Mouse (Mus musculus) right cerebral cortex, postnatal 36 days (tissue): ENCODE measurements at regions not wholly inside any gene's neighbourhood (a gene's known extent, or its start where the extent isn't known, plus 50 kb on each side); places are given as distances from the start of the nearest gene placed in this dataset.

ENCODE experiments used
- DNase-seq, 2 experiments: peaks; one replicate each; pipeline ENCODE4 v3.0.0; 2022; ENCODE audit warnings: low spot score in 2 of 2, mixed read lengths in 1 of 2

DNA sequence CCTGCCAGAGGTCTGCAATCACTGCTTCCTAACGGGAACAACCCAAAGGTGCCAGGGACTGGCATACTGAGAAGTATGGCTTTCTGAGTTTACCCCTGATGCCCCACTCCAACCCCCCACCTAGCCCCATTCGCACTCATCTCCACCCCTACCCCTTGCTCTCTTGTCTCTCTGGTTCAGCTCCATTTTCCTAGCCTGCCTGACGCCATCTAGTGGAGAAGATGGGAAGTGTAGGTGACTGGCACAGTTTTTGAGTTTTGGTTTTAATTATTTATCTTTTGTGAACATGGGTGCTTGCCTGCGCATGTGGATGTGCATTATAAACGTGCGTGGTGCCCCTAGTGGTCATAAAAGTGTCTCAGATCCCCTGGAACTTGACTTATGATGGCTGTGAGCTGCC lies 352.3 kb upstream of the Hs6st1 start:
- DNase-seq: no peak

DNA sequence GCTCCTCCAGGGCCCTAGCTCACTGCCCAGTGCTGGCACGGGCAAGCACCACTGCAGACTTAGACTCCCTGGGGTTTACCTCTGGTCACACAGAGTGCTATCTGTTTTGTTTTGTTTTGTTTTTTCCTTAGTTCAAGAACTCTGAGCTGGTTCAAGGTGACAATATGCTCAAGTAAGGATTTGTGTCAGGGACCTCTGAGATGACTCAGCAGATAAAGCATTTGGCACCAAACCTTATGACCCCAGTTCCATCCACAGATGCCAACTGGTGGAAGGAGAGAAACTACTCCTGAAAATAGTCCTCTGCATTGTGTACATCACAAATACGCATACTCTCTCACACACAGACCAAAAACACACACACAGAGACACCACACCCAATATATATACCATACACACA lies 351.0 kb upstream of the Hs6st1 start:
- DNase-seq: no peak

DNA sequence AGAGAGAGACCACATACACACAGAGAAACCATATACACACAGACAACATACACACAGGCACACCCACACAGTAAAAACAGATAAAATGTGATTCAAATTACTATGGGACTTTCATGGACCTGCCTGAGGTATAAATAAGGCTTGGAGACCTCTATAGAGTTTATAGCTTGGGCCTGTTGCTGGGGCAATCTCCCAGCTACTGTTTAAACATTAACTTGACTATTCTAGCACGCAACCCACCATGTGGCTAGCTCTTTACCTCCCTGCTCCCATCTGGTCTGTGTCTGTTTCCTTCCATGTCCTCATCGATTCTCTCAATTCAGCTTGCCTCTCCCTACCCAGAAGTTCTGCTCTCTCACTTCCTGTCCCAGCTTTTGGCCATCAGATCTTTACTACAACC lies 350.5 kb upstream of the Hs6st1 start:
- no peak for DNase-seq

DNA sequence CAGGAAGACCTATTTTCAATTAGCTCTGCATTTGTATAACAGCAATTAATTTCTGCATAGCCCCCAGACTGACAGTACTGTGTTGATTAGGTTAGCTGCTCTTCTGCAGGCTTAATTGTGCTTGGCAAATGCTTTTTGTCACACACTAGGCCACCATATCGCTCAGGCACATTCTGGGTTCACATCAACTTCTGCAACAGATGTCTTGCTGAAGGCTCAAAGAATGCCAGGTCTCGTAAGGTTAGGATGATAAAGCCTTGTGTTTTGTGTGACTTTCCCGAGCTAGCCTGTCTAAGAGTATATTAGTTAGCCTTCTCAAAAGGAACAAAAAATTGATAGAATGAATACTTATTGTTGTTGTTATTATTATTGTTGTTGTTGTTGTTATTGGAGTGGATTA lies 348.1 kb upstream of the Hs6st1 start:
- DNase-seq: no peak

DNA sequence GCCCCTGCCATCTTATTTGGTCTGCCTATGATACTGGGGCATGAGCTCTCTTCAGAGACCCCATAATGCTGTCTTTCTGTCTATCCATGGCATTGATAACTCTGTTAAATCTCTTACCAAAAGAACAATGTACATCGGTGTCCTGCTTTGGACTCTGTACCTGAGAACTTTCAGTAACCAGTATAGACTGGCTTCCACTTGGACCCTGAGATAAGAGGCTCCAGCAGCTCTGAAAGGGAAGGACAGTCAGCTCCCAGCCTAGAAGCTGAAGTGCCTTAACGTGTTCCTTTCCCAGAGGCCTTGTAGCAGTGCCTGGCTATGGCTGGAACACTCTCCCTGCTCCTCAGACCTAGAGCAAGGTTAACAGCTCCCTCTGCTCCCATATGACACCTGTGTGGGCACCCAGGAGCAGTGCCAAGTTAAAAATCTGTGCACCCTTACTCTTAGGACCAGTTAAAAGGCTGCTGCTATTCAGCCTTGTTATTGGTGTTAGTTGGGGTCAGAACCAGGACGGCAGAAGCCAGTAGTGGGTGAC lies 343.8 kb upstream of the Hs6st1 start:
- no peak for DNase-seq

DNA sequence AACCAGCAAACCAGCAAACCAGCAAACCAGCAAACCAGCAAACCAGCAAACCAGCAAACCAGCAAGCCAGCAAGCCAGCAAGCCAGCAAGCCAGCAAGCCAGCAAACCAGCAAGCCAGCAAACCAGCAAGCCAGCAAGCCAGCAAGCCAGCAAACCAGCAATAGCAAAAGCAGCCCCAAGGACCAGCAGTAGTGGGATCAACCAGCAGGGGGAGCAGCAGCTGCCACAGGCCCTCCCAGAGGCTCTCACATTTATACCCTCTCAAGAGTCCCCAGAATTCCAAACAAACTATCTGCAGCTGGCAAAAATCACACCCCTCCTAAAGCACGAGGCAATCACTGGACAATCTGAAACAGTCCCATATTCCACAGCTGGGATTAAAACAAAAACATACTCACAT lies 341.6 kb upstream of the Hs6st1 start:
- DNase-seq: peak; percentile 25 to 57

DNA sequence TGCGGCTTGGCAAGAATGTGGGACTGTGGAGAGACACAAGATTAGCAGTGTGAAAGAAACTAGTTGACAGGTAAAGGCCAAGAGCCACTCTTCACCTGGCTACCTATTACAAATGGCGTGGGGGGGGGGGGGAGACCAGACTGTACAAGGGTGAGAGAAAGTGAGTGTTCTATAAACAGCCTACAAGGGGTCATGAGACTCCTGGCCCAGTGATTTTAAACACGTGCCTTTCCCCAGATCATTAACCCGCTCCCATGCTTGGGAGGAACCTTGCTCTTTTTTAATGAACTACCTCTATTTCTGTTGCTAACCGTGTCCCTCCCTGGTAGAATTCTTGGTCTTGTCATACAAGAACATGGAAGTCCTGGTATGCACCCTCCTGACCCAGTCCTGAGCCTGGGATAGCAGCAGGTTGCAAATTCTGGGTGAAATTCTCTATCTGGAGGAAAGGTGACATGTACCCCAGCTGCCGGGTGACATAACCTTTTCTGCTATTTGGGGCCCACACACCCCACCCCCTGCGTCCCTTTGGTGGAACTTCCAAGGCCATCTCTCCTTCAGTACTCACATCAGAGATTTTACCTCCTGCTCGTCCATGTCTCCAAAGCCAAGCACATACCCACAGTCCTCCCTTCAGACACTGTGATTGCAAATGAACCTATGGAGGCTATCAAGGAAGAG lies 340.8 kb upstream of the Hs6st1 start:
- no peak for DNase-seq

DNA sequence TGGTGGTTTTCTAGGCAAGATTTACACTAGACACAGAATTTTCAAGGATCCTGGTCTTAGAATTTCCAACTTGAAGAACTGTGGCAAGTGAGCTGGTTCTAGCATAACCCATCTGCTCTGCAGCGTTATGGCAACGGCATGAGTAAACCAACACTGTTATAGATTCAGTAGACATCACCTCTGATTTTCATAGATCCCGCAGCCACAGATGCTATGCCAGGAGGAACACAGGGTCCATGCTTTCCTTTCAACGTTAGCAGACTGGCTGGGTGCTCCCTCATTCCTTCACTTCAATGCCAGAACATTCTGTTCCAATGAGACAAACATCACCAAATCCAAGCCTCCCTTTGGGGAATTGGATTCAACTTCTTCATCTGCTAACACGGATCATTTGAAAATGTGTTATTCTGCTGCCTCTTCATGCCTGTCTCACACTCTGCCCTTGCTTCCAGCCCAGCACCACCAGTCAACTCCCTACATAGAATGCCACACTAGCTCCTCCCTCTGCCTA lies 338.4 kb upstream of the Hs6st1 start:
- DNase-seq: no peak

DNA sequence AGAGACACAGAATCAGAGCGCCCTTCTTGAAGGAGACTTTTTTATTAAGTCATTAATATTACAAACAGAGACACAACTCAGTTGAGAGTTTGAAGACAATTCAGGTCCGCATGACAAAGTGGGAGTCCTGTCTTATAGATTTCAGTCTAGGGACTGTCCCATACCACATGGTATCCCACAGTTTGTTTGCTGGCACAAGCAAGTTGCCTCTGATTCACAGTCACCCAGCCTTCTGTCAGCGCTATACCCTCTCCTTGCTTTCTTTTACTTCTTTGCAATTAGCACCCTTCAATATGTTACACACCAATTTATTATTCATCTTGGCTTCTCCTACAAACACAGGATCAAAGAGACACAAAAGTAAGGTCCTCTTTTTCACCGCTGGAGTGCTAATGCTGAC lies 337.9 kb upstream of the Hs6st1 start:
- DNase-seq: no peak

DNA sequence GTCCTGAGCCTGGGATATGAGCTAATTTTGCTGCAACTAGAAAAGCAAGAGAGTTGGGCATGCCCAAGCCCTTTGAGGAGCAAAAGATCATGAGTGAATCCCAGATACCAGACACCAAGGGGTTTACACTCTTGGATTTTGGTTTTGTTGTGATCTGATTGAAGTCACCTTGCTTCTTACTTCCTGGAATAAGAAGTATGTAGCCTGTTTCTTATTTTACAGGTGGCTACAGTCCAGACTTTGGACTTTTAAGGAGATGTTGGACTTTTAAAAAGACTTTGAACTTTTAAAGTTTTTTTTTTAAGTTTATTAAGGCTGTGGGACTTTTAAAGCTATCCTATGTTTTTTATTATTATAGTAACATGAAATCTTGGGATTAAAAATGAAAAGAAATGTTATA lies 332.0 kb upstream of the Hs6st1 start:
- DNase-seq: no peak

DNA sequence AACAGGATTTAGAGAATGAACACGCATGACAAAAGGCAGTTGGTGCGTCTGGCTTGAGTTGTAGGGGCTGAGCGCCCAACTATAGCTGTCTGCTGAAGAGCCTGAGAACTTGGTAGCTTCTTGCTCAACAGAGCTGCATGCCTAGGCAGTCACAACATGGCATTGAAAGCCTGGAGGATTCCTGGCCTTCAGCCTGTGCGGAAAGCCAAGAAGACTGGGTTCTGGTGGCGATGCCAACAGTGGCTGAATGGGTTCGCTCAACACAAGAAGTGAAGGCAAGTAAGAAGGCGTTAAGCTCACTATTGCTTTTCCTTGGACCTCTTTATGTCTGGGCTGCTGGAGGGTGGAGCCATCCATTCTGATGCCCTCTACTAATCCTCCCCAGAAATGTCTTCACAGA lies 318.6 kb upstream of the Hs6st1 start:
- peak in 1 of 2 experiments; percentile 12 for DNase-seq

DNA sequence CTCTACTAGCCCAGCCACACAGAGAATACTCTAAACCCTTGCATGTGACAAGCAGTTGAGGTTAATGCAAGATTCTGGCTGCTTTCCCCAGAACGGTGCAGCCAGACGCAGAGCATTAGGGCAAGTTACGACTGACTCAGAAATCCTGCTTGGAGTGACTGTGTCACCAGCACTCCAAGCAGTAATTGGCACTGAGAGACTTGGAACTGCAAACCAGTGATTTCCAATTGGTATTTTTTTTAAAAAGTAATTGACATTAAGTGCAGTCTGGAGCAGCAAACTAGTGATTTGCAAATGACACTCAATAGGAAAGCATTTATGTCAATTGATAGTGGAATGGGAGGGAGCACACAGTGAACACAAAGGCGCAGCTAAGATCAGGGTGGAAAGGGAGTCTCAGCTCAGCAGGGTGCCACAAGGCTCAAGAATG lies 318.1 kb upstream of the Hs6st1 start:
- no peak for DNase-seq

DNA sequence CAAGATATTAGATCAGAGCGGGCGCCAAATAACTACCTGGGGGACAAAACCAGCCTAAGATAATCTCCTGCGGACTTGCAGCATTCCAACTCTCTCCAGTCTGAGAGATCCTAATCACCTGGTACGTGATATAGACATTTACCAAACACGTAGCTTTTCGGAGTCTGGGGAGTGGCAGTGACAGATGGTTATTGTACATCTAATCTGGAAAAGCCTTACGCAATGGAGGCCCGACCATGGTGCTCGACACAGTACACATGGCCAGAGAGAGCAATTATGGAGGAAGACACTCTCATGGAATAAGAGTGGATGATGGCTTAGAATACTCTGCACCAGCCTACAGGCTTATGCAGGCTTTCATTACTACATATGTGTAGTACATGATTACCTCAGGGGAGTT lies 315.6 kb upstream of the Hs6st1 start:
- DNase-seq: no peak

DNA sequence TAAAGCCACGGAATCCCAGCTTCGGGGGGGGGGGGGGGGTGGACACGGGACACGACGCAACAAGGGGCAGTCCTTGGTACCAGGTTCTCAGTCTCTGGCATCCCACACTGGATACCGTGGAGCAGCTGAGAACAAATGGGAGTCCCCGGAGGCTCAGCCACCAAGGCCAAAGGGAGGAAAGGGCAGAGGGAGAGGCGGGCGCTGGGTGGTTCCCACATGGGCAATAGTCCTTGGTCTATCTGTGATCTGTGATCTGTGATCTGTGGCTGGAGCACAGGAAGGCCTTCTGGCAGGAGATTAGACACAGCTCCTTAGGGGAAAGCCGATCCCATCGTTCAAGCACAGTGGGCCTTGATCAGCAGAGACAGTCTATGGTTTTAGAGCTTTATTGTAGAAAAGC lies 314.0 kb upstream of the Hs6st1 start:
- no peak for DNase-seq

DNA sequence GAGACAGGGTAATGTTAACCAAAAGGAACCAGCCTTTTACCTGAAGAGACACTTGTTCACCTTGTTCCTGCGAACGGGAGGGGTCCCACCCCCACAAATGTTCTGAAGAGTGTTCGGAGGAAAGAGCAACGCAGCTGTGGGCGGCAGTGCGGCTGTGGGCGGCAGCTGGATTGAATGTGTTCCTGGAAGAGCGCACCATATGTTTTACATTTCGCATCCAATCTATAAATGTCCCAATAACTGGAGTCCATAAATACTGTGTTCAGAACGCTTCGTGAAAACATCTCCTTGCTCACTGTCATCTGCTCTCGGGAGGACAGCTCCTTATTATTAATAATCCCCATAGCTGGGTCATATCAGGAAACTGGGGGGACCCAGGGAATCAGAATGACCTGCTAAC lies 309.2 kb upstream of the Hs6st1 start:
- peak; percentile 85 to 88 for DNase-seq

DNA sequence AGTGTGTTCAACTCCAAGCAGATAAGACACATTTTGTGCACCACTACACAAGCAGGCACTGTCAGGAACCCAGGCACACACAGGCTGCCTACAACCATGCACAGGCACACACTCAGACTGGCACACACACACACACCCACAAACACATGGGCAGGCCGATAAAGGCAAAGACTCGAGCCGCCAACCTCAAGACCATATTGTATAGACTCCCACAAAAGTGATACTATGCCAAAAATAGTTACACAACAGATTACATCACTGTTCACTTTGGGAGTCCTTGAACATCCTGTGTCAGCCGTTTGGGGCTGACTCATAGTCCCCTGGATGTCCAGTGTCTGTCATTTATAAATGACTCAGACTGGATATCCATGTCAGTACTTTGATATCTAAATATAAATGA lies 308.6 kb upstream of the Hs6st1 start:
- DNase-seq: peak; percentile 60 to 76

DNA sequence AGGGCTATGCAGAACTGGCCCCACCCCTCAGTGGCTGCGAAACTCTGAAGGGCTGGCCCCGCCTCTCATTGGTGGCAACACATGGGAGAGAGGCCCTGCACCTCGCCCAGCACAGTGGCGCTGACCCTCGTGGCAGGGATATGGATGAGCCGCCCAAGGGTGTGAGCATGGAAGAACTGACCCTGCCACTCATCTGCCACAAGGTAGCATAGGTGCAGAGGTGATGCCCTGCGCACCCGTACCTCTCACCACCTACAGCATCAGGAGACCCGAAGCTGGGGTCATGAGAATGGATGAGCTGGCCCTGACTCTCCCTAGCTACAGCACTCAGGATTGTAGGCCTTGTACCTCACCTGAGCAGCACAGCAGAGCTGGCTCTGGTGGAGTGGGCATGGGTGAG lies 305.1 kb upstream of the Hs6st1 start:
- DNase-seq: no peak

DNA sequence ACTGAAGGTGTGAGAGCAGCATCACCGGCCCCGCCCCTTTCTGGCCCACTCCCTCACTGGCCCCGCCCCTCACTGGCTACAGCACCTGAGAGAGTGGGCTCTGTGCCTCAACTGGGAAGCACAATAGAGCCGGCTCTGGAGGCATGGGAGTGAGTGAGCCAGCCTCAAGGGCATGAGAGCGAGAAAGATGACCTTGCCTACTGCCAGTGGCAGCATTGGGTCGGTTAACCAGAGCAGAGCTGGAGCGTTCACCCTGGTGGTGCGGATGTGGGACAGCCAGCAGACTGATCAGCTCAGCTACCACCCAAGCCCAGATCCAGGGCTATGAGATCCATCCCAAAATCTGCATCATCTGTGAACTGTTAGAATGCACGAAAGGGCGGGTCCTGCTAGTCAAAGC lies 304.7 kb upstream of the Hs6st1 start:
- no peak for DNase-seq

DNA sequence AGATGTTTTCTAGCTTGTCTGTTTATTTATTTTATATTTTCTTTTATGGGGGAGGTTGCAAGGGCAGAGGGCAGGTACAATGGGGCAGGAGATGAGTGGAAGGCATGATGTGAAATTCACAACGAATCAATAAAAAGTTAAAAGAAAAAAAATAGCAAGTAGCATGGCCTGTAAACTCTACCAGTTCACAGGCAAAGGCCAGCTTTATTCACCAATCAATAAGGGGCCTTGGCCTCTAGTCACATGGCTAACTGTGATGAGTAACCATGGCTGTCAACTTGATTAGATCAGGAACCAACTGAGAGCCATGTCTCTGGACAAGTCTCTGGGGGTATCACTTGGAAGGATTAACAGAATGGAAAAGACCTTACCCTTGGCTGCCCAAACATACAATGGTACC lies 304.1 kb upstream of the Hs6st1 start:
- DNase-seq: no peak

DNA sequence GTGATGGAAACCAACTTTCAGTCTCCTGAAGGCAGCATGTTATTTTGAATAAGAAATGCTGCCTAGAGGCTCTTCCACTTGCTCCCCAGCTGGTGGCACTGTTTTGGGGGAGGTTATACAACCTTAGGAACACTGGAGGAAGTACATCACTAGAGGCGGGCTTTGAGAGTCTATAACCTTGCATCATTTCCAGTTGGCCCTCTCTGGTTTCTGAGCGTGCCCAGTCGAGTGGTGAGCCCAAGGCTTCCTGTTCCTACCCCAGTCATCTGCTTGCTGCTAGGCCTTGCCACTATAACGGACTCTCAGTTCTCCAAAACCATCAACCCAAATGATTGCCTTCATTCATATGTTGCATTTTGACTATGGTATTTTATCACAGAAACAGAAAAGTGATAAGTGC lies 302.5 kb upstream of the Hs6st1 start:
- DNase-seq: no peak

DNA sequence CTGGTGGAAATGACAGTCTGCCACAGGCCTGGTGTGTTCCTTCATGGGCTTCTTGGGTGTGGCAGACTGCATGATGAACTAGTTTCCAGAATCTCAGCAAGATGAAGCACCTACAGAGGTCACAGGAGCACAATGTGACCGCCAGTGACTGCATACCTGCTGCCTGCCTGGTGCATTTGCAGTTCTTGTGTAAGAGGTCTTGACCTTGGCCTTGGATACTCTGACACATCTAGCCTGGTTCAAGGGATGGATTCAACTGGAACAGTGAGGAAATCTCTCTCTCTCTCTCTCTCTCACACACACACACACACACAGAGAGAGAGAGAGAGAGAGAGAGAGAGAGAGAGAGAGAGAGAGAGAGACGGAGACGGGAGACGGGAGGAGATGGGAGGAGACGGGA lies 301.9 kb upstream of the Hs6st1 start:
- DNase-seq: no peak

DNA sequence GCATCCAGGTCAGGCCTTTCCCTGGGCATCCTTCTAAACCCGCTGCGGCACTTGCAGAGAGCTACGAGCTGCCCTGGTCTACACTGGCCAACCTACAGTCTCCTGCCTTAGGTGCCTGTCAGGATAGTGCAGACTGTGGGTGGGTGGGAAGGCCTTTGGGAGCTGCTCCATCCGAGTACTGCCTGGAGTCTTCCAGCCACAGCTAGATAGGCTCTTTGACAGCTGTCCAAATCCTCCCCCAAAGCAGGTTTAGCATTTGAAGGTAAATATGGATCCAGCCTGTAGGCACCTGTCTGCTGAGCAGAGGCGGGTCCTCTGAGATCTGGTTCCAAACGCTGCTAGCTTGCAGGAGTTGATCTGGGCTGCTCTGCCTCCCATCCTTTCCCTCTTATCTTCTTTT lies 295.6 kb upstream of the Hs6st1 start:
- peak; percentile 11 to 14 for DNase-seq

DNA sequence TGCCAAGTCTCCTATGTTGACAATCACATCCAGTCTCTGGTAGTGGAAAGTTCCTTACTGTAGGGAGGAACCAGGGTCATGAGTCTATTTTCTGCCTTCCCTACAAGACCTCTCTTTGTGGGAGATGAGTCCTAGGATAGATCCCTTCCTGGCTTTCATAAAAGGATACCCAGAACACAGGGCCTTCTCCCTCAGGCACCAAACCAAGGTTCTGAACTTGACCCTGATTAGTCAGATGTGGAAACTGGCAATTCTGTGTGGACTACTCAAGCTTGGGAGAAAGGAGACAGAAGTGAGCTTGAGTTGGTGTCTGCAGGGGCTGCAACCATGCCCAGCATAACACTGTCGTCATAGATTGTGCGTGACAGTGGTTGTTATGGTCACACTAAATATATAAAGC lies 293.6 kb upstream of the Hs6st1 start:
- DNase-seq: no peak

DNA sequence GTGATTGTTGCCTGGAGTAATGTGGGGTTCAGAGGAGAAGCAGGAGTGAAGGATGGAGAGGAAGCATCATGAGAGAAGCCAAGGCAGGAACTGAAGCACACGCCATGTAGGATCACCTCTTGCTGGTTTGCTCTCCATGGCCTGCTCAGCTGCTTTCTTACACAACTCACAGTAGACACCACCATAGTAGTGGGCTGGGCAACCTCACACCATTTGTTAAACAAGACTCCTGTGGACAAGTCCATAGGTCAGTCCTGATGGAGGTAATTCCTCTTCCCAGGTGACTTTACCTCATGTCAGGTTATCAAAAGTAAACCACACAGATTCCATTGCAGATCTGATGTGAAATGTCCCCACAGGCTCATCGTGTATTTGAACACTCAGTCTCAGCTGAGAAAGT lies 285.5 kb upstream of the Hs6st1 start:
- DNase-seq: no peak
